Mouse (Mus musculus) erythroblast, embryonic 14.5 days (primary cell): ENCODE measurements at regions not wholly inside any gene's neighbourhood (a gene's known extent, or its start where the extent isn't known, plus 50 kb on each side); places are given as distances from the start of the nearest gene placed in this dataset.

Experiments
- H3K27me3 ChIP-seq: 2 replicates; pipeline ENCODE4 v1.6.1; 2012; ENCODE audit warnings: inconsistent platforms; ENCODE audit not compliant: control insufficient read depth
- H3K36me3 ChIP-seq: 2 replicates; pipeline ENCODE4 v1.6.1; 2012; ENCODE audit warnings: mild to moderate bottlenecking, inconsistent platforms; ENCODE audit not compliant: control insufficient read depth
- H3K4me1 ChIP-seq: 2 replicates; pipeline ENCODE4 v1.6.1; 2012; ENCODE audit warnings: inconsistent platforms; ENCODE audit not compliant: control insufficient read depth
- H3K4me3 ChIP-seq: replicated peaks from 2 replicates; pipeline ENCODE3; 2012; ENCODE audit warnings: moderate library complexity, mild to moderate bottlenecking, inconsistent platforms
- H3K9me3 ChIP-seq: 2 replicates; pipeline ENCODE4 v1.6.1; 2012; ENCODE audit warnings: low read length, inconsistent platforms, mixed read lengths; ENCODE audit not compliant: control insufficient read depth
- GATA1 ChIP-seq: IDR thresholded peaks from 2 replicates; pipeline ENCODE4 v1.6.1; 2012; ENCODE audit warnings: low read length, inconsistent platforms, mixed read lengths
- TAL1 ChIP-seq: IDR thresholded peaks from 3 replicates; pipeline ENCODE4 v1.6.1; 2012; ENCODE audit warnings: low read length, inconsistent platforms, mixed read lengths

DNA sequence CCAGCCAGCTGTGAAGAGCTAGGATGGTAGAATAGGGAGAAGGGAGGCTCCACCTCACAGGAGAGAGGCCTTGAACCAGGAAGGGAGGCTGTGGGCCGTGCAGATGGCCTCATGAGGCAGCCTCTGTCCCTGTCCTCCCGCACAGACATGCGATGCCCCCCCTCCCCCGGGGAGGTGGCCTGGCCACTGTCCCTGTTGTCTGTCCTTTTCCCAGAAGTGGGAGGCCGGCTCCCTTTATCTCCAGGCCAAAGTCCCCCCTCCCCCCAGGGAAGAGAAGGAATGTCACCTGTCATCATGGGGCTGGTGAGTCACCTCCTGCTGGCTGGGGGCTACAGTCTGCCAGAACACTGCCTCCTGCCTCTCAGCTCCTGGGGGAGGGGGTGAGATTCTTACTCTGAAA, 103.6 kb upstream of the Ptpn1 start:
- Histone ChIP-seq H3K27me3 (0 out of 2 replicates have a peak, but pooled peaks cover 3% of the 10 kb centered on the region), H3K4me3 (no peak overlapping the region), H3K4me1 (no peaks in the 10 kb centered on the region), H3K36me3 (no peaks in the 10 kb centered on the region), H3K9me3 (no peaks in the 10 kb centered on the region)
- no peak for TF ChIP-seq GATA1
- no peak for TF ChIP-seq TAL1

DNA sequence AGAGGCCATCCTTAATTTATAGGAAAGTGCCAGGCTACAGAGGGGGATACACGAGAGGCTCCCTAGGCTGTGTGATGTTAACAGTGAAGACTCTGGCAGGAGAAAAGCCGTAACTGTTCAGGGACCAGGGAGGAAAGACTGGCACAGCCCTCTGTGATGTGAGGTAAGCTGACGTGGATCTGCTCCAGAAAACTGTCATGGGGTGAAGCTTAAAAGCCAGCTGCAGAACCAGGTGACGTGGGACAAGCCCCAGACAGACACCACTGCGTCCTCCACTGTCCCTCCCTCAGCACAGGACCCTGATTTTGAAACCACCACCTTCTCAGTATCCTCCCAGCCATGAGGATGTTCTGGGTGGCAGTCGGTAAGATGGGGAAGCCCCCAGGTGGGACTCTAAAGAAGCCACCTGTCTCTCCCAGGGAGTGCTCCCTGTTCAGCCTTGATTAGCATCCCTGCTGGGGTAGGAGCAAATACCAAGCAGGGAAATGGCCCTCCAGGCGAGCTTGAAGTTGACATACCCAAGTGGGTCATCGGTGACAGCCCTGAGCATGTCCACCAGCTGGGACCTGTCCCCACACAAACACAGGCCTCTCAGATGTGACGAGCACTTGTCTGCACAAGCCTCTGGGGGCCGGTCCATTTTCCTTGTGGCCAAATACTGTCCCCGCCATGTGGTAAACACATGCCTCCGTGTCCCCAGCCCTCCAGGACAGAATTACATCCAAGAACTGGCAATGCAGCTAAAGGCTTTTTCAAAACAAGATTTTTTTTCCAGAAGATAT, 104.7 kb upstream of the Ptpn1 start:
- H3K4me1 ChIP-seq, result no peaks in the 10 kb centered on the region
- TF ChIP-seq GATA1 (no peak), TAL1 (no peak)
- no peaks in the 10 kb centered on the region for H3K9me3 ChIP-seq
- H3K27me3 ChIP-seq, result 0 out of 2 replicates have a peak, but pooled peaks cover 3% of the 10 kb centered on the region
- H3K4me3 ChIP-seq, result no peak overlapping the region
- H3K36me3 ChIP-seq, result no peaks in the 10 kb centered on the region

DNA sequence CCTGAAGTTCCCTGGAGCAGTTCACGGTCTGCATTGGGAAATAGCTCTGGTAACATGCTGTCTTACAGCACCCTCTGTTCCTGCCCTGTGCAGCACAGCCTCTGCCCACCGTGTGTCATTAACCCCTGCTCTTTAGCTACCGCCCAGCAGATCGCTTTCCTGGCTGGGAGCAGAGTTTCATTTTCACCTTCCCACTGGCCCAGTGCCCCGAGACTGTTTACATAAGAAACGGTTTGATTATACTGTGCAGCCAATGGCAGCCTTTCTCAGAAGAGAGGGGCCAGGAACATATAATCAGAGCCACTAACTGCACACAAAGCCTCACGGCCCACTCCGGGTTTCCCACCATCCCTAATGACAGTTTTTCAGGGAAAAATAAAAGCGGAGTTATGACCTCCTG, 108.3 kb upstream of the Ptpn1 start:
- Histone ChIP-seq H3K36me3 (no peaks in the 10 kb centered on the region), H3K27me3 (no peaks in the 10 kb centered on the region), H3K9me3 (no peaks in the 10 kb centered on the region), H3K4me1 (no peaks in the 10 kb centered on the region), H3K4me3 (no peak overlapping the region)
- TF ChIP-seq GATA1, result no peak
- TF ChIP-seq TAL1, result no peak

DNA sequence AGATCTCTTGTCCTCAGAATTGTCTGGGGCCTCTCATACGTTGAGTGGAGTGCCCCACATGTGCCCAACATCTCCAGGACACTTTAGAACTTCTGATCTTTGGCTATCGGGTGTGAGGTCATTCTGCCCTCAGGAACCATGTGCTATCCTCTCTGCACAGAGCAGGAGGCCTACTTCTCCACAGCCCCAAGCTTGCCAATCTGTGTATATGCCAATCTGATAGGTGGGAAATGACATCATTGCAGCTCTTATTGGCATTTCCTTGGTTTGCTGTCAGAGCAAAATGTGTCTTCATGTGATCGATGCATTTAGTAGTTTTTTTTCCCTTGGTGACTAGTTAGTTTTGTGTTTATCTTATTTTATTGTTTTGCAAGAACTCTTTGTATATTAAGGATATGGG, 108.8 kb upstream of the Ptpn1 start:
- TF ChIP-seq GATA1 (no peak), TAL1 (no peak)
- no peaks in the 10 kb centered on the region for H3K9me3 ChIP-seq
- H3K4me1 ChIP-seq, result no peaks in the 10 kb centered on the region
- no peaks in the 10 kb centered on the region for H3K27me3 ChIP-seq
- H3K4me3 ChIP-seq, result no peak overlapping the region
- H3K36me3 ChIP-seq, result no peaks in the 10 kb centered on the region

DNA sequence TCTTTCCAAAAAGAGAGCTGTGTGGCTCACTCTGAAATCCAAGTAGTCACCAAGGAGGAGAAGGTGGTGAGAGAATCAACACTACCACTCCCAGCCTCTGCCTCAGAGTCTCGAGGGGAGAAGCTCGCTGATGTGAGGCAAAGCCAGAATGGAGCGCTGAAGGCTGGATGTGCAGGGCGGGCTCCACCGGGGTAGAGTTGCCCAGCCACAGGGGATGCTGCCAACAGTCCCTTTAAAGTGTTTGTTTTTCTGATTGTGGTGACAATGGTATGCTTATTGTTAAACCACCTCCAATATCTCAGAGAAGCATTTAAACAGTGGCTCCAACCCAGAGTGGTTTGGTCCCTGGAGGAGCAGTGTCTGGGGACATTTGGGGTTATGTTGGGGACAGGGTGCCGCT, 110.7 kb upstream of the Ptpn1 start:
- Histone ChIP-seq H3K27me3 (no peaks in the 10 kb centered on the region), H3K4me3 (no peak overlapping the region), H3K36me3 (no peaks in the 10 kb centered on the region), H3K4me1 (peaks cover 7% of the 10 kb centered on the region), H3K9me3 (no peaks in the 10 kb centered on the region)
- no peak for TF ChIP-seq GATA1
- no peak for TF ChIP-seq TAL1

DNA sequence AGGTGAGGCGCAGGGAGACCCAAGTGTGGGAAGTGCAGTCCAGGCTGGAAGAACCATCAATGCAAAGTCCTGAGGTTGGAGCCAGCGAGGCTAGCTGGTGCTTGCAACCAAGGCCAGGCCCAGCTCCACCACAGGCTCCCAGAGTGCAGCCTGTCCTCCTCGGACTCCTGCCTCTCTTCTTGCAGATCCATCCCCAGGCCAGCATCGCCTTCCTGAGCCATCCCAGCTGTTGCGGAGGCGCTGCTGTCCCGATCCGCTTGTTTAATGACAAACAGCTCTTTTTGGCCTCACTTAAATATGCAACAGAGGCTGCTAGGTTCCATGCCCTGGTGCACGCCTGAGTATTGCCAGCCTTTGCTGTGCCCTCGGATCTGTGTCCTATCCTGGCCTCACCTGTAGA, 113.1 kb upstream of the Ptpn1 start:
- no peaks in the 10 kb centered on the region for H3K27me3 ChIP-seq
- no peak overlapping the region for H3K4me3 ChIP-seq
- H3K36me3 ChIP-seq, result no peaks in the 10 kb centered on the region
- TF ChIP-seq GATA1 (no peak), TAL1 (no peak)
- H3K9me3 ChIP-seq, result no peaks in the 10 kb centered on the region
- peaks cover 11% of the 10 kb centered on the region for H3K4me1 ChIP-seq

DNA sequence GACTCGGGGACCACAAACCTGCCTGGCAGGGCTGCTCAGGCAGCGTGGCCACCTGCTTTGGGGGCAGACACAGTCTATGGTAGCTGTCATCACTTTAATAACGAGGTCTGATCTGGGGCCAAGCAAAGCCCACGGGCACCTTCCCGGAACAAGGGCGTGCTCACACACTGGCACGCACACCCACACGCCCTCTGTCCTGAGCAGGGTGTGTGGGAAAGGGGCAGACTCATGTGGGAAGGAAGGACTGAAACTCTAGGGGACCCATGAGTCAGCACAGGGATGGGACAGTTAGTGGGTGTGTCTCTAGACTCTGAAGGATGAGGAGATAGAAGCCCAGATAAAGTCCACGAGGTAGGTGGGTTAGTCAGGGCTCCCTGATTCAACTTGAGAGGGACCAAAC, 114.8 kb upstream of the Ptpn1 start:
- peaks cover 11% of the 10 kb centered on the region for H3K4me1 ChIP-seq
- no peak overlapping the region for H3K4me3 ChIP-seq
- H3K36me3 ChIP-seq, result no peaks in the 10 kb centered on the region
- H3K9me3 ChIP-seq, result no peaks in the 10 kb centered on the region
- no peak for TF ChIP-seq GATA1
- no peak for TF ChIP-seq TAL1
- H3K27me3 ChIP-seq, result no peaks in the 10 kb centered on the region

DNA sequence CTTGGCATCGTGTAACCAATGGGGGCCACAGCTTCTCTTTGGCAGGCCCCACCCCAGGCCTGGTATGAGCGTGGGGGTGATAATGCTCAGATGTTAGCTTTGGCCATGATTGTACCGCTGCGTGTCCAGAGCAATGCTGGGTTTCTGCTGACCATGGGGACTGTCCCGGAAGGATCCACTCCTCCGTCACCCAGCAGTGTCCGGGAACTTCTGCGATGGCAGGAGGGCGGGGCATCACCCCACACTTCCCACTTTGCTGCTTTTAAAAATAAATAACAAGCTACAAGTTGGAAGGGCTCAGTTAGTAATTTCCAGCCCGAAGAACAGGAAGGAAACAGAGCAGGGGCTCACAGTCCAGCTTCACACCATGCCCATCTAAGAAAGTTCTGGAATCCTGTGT, 116.7 kb upstream of the Ptpn1 start:
- no peaks in the 10 kb centered on the region for H3K36me3 ChIP-seq
- H3K4me3 ChIP-seq, result no peak overlapping the region
- TF ChIP-seq TAL1 (no peak), GATA1 (no peak)
- H3K9me3 ChIP-seq, result no peaks in the 10 kb centered on the region
- H3K27me3 ChIP-seq, result no peaks in the 10 kb centered on the region
- peaks cover 11% of the 10 kb centered on the region for H3K4me1 ChIP-seq

DNA sequence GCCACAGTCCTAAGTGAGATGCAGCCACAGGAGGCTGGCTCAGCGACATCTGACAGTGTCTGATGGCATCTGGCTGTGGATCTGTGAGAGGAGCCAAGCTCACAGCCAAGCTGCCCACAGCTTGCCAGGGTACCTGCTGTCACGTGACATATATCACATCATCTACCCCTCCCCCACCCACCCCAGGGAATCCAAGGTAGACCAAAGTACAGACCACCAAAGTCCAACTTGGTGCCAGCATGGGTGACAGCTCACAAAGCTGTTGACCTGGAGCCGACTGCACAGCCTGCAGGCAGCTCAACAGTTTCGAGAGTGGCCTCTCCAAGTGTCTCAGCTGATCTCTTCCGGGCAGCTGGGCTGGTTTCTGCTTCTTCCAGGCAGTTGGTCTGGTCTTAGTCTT, 119.6 kb upstream of the Tmem189 start:
- H3K27me3 ChIP-seq, result no peaks in the 10 kb centered on the region

More for the DNA sequence above, 119.6 kb upstream of the Tmem189 start:
- Histone ChIP-seq H3K4me1 (peaks cover 8% of the 10 kb centered on the region), H3K36me3 (no peaks in the 10 kb centered on the region), H3K4me3 (no peak overlapping the region), H3K9me3 (no peaks in the 10 kb centered on the region)
- TF ChIP-seq TAL1, result no peak
- no peak for TF ChIP-seq GATA1
